Mouse (Mus musculus) brain, embryonic 18.5 days (tissue): ENCODE measurements at regions not wholly inside any gene's neighbourhood (a gene's known extent, or its start where the extent isn't known, plus 50 kb on each side); places are given as distances from the start of the nearest gene placed in this dataset.
A peak's percentile ranks its signal among the peaks of the same experiment; 100 is the strongest.

Experiments
- DNase-seq: peaks from one replicate; pipeline ENCODE4 v3.0.0-alpha.2; 2012; ENCODE audit warnings: low read depth, low spot score

DNA sequence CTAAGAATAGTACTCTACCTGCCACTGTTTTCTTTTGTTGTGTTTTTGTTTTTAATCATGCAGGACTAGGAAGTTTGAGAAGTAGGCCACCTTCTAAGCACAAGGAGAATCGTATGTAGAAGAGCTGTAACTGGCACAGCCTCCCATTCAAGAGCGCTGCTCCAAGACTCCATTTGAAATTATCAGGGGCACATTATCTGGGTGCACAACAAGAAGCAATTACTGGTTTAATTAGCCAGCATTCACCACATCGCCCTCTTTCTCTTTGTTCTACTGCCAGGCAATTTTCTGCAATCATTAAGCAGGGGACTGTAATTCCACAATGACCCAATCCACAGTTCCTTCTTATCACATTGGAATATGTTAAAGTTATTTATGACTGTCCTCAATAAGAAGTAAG lies 1220.8 kb upstream of the Pabpc4l start:
- DNase-seq = peak; percentile 37

DNA sequence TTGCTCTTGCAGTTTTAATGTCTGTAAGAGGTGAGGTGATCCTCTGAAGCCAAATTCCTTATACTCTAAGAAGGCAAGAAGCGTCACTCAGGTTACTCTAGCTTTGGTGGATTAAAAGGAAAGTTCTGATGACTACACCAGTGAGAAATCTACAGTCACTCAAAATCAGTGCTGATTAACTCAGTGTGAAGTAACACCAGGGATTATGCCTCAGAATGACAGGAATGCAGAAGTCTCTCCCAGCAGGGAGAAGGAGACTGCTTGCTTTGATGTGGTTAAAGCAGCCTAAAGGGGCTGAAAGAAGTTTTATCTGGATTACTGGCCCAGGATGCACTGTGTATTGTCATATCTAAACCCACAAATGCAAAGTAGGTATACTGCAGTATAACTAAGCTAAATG lies 1214.5 kb upstream of the Pabpc4l start:
- no peak for DNase-seq

DNA sequence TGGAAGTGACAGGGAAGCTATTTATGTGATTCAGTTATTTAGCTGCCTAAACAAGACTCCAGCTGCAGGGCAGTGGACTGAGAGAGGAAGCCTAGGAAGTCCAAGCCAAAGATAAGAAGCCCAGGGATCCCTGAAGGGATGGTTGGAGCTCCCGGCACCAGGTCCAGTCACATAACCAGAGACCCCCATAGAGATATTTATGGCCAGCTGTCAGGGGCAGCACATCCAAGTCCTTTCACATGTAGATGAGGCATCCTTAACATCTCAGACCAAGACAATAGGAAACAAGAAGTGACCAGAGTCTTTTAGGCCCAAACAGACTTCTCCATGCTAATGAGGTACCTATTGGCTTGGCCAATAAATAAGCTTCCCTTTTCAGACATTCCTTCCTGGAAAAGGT lies 1212.5 kb upstream of the Pabpc4l start:
- no peak for DNase-seq
